In genomic region chr12:109595753-109596152, GRCm38 (mm10) we compare ENCODE assay signal across 8 mouse cellular contexts. TPM values are rescaled to one million over a fixed set of nuclear protein-coding genes. Genes with fewer than 3 reads are reported as not detected.
A peak's percentile ranks its signal among the peaks of the same experiment; 100 is the strongest.
DNase-seq lines count a peak whose midpoint lies in the region; ATAC-seq and TF ChIP-seq lines count a peak whose summit lies in the region.

No protein-coding gene starts in this region.

- H3K4me3 ChIP-seq in midbrain, postnatal 0 days (ENCODE audit: low read depth, low read length), result no peak overlapping the region
- no peak overlapping the region for H3K4me3 ChIP-seq in midbrain, embryonic 10.5 days
- H3K4me3 ChIP-seq in heart, embryonic 13.5 days, result no peak overlapping the region
- H3K4me3 ChIP-seq in limb, embryonic 15.5 days, result no peak overlapping the region
- no peak overlapping the region for H3K4me3 ChIP-seq in left cerebral cortex, adult 2 months

- H3K4me2 ChIP-seq in midbrain, postnatal 0 days (ENCODE audit: low read depth, low read length, poor library complexity, severe bottlenecking), result no peak overlapping the region
- 0 out of 2 replicates have a peak overlapping the region, but pooled peaks have one; percentile 1 for H3K4me2 ChIP-seq in heart, embryonic 13.5 days
- peak overlapping the region; percentile 20; the same call in 1 of the 2 replicates for H3K4me2 ChIP-seq in limb, embryonic 15.5 days

- intact Hi-C loops in left cerebral cortex, adult 2 months (cut with DNase I), result loop anchor here (10.0 kb wide), 1 partner anchor 691 kb away; no protein-coding TSS in a partner anchor
- intact Hi-C loops in left cerebral cortex, postnatal 14 days (cut with DNase I), result no loop called here

- TF ChIP-seq CTCF in midbrain, postnatal 0 days (IDR thresholded peaks at IDR 0.05), result no peak
- TF ChIP-seq CTCF in left cerebral cortex, adult 2 months (IDR thresholded peaks at IDR 0.05), result no peak

- peak; percentile 69 for DNase-seq in midbrain, postnatal 0 days (ENCODE audit: low spot score)
- no peak for DNase-seq in midbrain, embryonic 10.5 days (ENCODE audit: low spot score)
- DNase-seq in cerebellum, postnatal 36 days, result peak; percentile 66 to 72
- no peak for DNase-seq in left cerebral cortex, adult 2 months (ENCODE audit: extremely low spot score in 1 of 2, low spot score in 2 of 2)
- DNase-seq in T-cell, adult 2 months (ENCODE audit: low spot score), result no peak
- DNase-seq in left cerebral cortex, postnatal 14 days (ENCODE audit: low spot score in 2 of 2), result no peak

- H3K9me3 ChIP-seq in midbrain, postnatal 0 days (ENCODE audit: low read length), result peaks cover 4% of the 10 kb centered on the region; the same call in 1 of the 2 replicates
- 0 out of 2 replicates have a peak, but pooled peaks cover 8% of the 10 kb centered on the region for H3K9me3 ChIP-seq in midbrain, embryonic 10.5 days (replicated peaks)
- no peaks in the 10 kb centered on the region for H3K9me3 ChIP-seq in heart, embryonic 13.5 days
- H3K9me3 ChIP-seq in limb, embryonic 15.5 days, result no peaks in the 10 kb centered on the region

- no peaks in the 10 kb centered on the region; the same call in 1 of the 2 replicates for H3K4me1 ChIP-seq in midbrain, postnatal 0 days (ENCODE audit: insufficient read depth, low read length)
- H3K4me1 ChIP-seq in midbrain, embryonic 10.5 days, result no peaks in the 10 kb centered on the region
- peaks cover 27% of the 10 kb centered on the region for H3K4me1 ChIP-seq in heart, embryonic 13.5 days
- peaks cover 41% of the 10 kb centered on the region for H3K4me1 ChIP-seq in limb, embryonic 15.5 days

- no peak overlapping the region for H3K9ac ChIP-seq in midbrain, postnatal 0 days (replicated peaks; ENCODE audit: low read length, poor library complexity, severe bottlenecking)
- H3K9ac ChIP-seq in heart, embryonic 13.5 days, result no peak overlapping the region
- no peak overlapping the region for H3K9ac ChIP-seq in limb, embryonic 15.5 days

- no peak overlapping the region for H3K27ac ChIP-seq in midbrain, postnatal 0 days (ENCODE audit: low read depth, low read length)
- no peak overlapping the region for H3K27ac ChIP-seq in midbrain, embryonic 10.5 days (replicated peaks)
- peak overlapping the region; percentile 61 for H3K27ac ChIP-seq in heart, embryonic 13.5 days (replicated peaks)
- H3K27ac ChIP-seq in limb, embryonic 15.5 days, result peak overlapping the region; percentile 86
- H3K27ac ChIP-seq in left cerebral cortex, adult 2 months, result no peak overlapping the region

- H3K27me3 ChIP-seq in midbrain, postnatal 0 days (ENCODE audit: insufficient read depth, low read length), result no peaks in the 10 kb centered on the region
- no peaks in the 10 kb centered on the region for H3K27me3 ChIP-seq in midbrain, embryonic 10.5 days (ENCODE audit: low read depth, poor library complexity, severe bottlenecking)
- no peaks in the 10 kb centered on the region for H3K27me3 ChIP-seq in heart, embryonic 13.5 days (replicated peaks)
- H3K27me3 ChIP-seq in limb, embryonic 15.5 days, result no peaks in the 10 kb centered on the region

- peaks cover 35% of the 10 kb centered on the region for H3K36me3 ChIP-seq in midbrain, postnatal 0 days (ENCODE audit: insufficient read depth, low read length)
- peaks cover 65% of the 10 kb centered on the region for H3K36me3 ChIP-seq in midbrain, embryonic 10.5 days
- peaks cover 39% of the 10 kb centered on the region for H3K36me3 ChIP-seq in heart, embryonic 13.5 days
- H3K36me3 ChIP-seq in limb, embryonic 15.5 days, result peaks cover 34% of the 10 kb centered on the region

- ATAC-seq in midbrain, postnatal 0 days (ENCODE audit: low FRiP score), result no peak
- no peak; the same call in 1 of the 2 replicates for ATAC-seq in heart, embryonic 13.5 days (ENCODE audit: extremely low read depth, insufficient number of reproducible peaks, low FRiP score, low TSS enrichment)
- ATAC-seq in limb, embryonic 15.5 days (ENCODE audit: insufficient number of reproducible peaks, low FRiP score, low TSS enrichment, low read depth), result peak; percentile 54

- WGBS in midbrain, postnatal 0 days, result 75% methylated on average over 6 of the region's 6 CpGs
- 80% methylated on average over 6 of the region's 6 CpGs for WGBS in midbrain, embryonic 10.5 days
- WGBS in heart, embryonic 13.5 days, result 61% methylated on average over 6 of the region's 6 CpGs
- 20% methylated on average over 6 of the region's 6 CpGs for WGBS in limb, embryonic 15.5 days

RNA-seq across cellular contexts. Expression of gene Rtl1, which starts 4.4 kb away (rescaled TPM):
- total RNA-seq in midbrain, postnatal 0 days (2014; rRNA removed), result 1.3 and 1.9 TPM in 2 replicates
- 0.94 and 1.5 TPM in 2 replicates for polyA plus RNA-seq in midbrain, postnatal 0 days (2015; fragmentation: Nextera tagmentation; extraction: Ambion mirVana)
- 0.53 and 0.89 TPM in 2 replicates for polyA plus RNA-seq in midbrain, embryonic 10.5 days (2016; fragmentation: Nextera tagmentation; extraction: Ambion mirVana)
- 0.47 and 0.52 TPM in 2 replicates for polyA plus RNA-seq in heart, embryonic 13.5 days (2015; fragmentation: Nextera tagmentation; extraction: Ambion mirVana)
- 3.7 and 3.9 TPM in 2 replicates for polyA plus RNA-seq in limb, embryonic 15.5 days (2015; fragmentation: Nextera tagmentation; extraction: Ambion mirVana)
- under 1 TPM; 0.16 to 0.40 TPM for total RNA-seq in left cerebral cortex, adult 2 months (2021)
- total RNA-seq in left cerebral cortex, postnatal 14 days (2021), result under 1 TPM; 0.09 to 0.15 TPM

Comparison
In these comparisons a context has a peak if more than half of its experiments do, and no peak if none do; other contexts are left out.
1. DNase-seq: peak in midbrain, postnatal 0 days (single experiment) and cerebellum, postnatal 36 days (2 of 2); none in midbrain, embryonic 10.5 days (single experiment), left cerebral cortex, adult 2 months (0 of 2), T-cell, adult 2 months (single experiment) and left cerebral cortex, postnatal 14 days (0 of 2).
2. H3K27ac ChIP-seq: peak in heart, embryonic 13.5 days (single experiment) and limb, embryonic 15.5 days (single experiment); none in midbrain, postnatal 0 days (single experiment), midbrain, embryonic 10.5 days (single experiment) and left cerebral cortex, adult 2 months (single experiment).